Mouse (Mus musculus): ENCODE data around the gene Rer1. TPM values are rescaled to one million over a fixed set of nuclear protein-coding genes. Genes with fewer than 3 reads are reported as not detected.

Rer1 gene
- 10 to 100 TPM; 64.2 to 73.4 (median 68.4) TPM for total RNA-seq (2022)

- peak; percentile 100 for DNase-seq (ENCODE audit: low spot score)
Observed at GRCm38 (mm10) chr4:155086108-155087024, at the start of gene Rer1, which contains the start of gene Morn1. TSS of gene Rer1 (minus strand) at chr4:155086382. TSS of gene Morn1 (plus strand) at chr4:155086577.

GRCm38 (mm10) chr4:155134686-155135172, 48.5 kb upstream of the Rer1 start:
- DNase-seq (ENCODE audit: low spot score), result no peak

- no peak for DNase-seq (ENCODE audit: low spot score)
Observed at GRCm38 (mm10) chr4:155133658-155134417, 47.7 kb upstream of the Rer1 start.

- DNase-seq (ENCODE audit: low spot score), result no peak
Observed at GRCm38 (mm10) chr4:155133188-155133587, 47.0 kb upstream of the Rer1 start.

GRCm38 (mm10) chr4:155130616-155131015, 44.4 kb upstream of the Rer1 start:
- no peak for DNase-seq (ENCODE audit: low spot score)

- peak; percentile 85 for DNase-seq (ENCODE audit: low spot score)
Observed at GRCm38 (mm10) chr4:155129996-155130395, 43.8 kb upstream of the Rer1 start.

- peak; percentile 67 for DNase-seq (ENCODE audit: low spot score)
Observed at GRCm38 (mm10) chr4:155129132-155129917, 43.1 kb upstream of the Rer1 start.

- no peak for DNase-seq (ENCODE audit: low spot score)
Observed at GRCm38 (mm10) chr4:155128411-155128810, 42.2 kb upstream of the Rer1 start.

- no peak for DNase-seq (ENCODE audit: low spot score)
Observed at GRCm38 (mm10) chr4:155126602-155127372, 40.6 kb upstream of the Rer1 start.

GRCm38 (mm10) chr4:155126194-155126593, 40.0 kb upstream of the Rer1 start:
- DNase-seq (ENCODE audit: low spot score), result no peak

GRCm38 (mm10) chr4:155125310-155125709, 39.1 kb upstream of the Rer1 start:
- DNase-seq (ENCODE audit: low spot score), result no peak

- no peak for DNase-seq (ENCODE audit: low spot score)
Observed at GRCm38 (mm10) chr4:155123868-155124534, 37.8 kb upstream of the Rer1 start.

GRCm38 (mm10) chr4:155122444-155123040, 36.4 kb upstream of the Rer1 start:
- DNase-seq (ENCODE audit: low spot score), result no peak

GRCm38 (mm10) chr4:155121915-155122443, 35.8 kb upstream of the Rer1 start:
- DNase-seq (ENCODE audit: low spot score), result no peak

- DNase-seq (ENCODE audit: low spot score), result no peak
Observed at GRCm38 (mm10) chr4:155121222-155121621, 35.0 kb upstream of the Rer1 start.

- no peak for DNase-seq (ENCODE audit: low spot score)
Observed at GRCm38 (mm10) chr4:155120583-155120982, 34.4 kb upstream of the Rer1 start.

GRCm38 (mm10) chr4:155120038-155120437, 33.9 kb upstream of the Rer1 start:
- no peak for DNase-seq (ENCODE audit: low spot score)

- no peak for DNase-seq (ENCODE audit: low spot score)
Observed at GRCm38 (mm10) chr4:155118278-155118677, 32.1 kb upstream of the Rer1 start.

- no peak for DNase-seq (ENCODE audit: low spot score)
Observed at GRCm38 (mm10) chr4:155117396-155117978, 31.3 kb upstream of the Rer1 start.

Measured in heart, adult 8-10 months (tissue).